Mouse (Mus musculus): ENCODE measurements at regions not wholly inside any gene's neighbourhood (a gene's known extent, or its start where the extent isn't known, plus 50 kb on each side); places are given as distances from the start of the nearest gene placed in this dataset.

- TF ChIP-seq CTCF (IDR thresholded peaks at IDR 0.05; ENCODE audit: control insufficient read depth, insufficient read depth, insufficient replicate concordance, low read depth, low read length) (no peak), POLR2A (IDR thresholded peaks at IDR 0.05; ENCODE audit: control insufficient read depth, low read depth, low read length) (no peak)
Observed at GRCm38 (mm10) chr10:117447626-117448025, 67.8 kb upstream of the Cpsf6 start.

All from testis, adult 2 months (tissue).